Mouse (Mus musculus): Measurements from ENCODE around the gene Hist1h3g.
A peak's percentile ranks its signal among the peaks of the same experiment; 100 is the strongest.

GRCm38 (mm10) chr13:23562699-23563462 lies 27.7 kb downstream of the Hist1h3g start:
- TF ChIP-seq CTCF (conservative IDR thresholded peaks at IDR 0.05; ENCODE audit: low read length) (peak; percentile 59), NANOG (IDR thresholded peaks at IDR 0.05; ENCODE audit: borderline replicate concordance, low read length) (no peak)

Measured in E14TG2a.4 (cell line).